Mouse (Mus musculus) megakaryocyte, embryonic 14.5 days (primary cell): Measurements from ENCODE around the gene Gpc3.

Experiments used
- FLI1 ChIP-seq: IDR thresholded peaks from 2 replicates; pipeline ENCODE4 v1.6.1; 2012; ENCODE audit warnings: low read length, inconsistent platforms, mixed read lengths
- GATA1 ChIP-seq: IDR thresholded peaks from 3 replicates; pipeline ENCODE4 v1.6.1; 2012; ENCODE audit warnings: mixed read lengths, low read length, inconsistent platforms, borderline replicate concordance

DNA sequence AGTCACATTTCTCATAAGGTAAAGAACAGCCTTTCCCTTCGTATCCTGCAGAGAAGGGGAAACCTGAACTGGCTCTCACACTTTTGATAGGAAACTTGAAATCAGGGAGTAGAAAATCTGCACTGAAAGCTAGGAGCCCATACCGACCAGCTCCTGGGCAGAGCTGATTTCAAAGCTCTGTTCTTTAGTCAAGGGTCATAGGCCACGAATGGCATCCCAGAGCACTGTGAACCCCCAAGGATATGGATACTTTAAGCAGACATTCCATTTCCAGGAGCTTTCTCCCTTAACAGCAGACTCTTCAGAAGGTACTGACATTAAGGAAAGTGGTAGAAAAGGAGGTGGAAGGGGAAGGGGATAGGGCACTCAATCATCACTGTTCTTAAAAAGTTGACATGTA, 165.3 kb downstream of the Gpc3 start:
- no peak for TF ChIP-seq GATA1
- no peak for TF ChIP-seq FLI1
